Mouse (Mus musculus): ENCODE measurements at regions not wholly inside any gene's neighbourhood (a gene's known extent, or its start where the extent isn't known, plus 50 kb on each side); places are given as distances from the start of the nearest gene placed in this dataset.
"Not testable (repeated sequence)": the region's sequence is repeated elsewhere in the genome, so short reads cannot be mapped to it uniquely, and the experiment has no call there.

DNA sequence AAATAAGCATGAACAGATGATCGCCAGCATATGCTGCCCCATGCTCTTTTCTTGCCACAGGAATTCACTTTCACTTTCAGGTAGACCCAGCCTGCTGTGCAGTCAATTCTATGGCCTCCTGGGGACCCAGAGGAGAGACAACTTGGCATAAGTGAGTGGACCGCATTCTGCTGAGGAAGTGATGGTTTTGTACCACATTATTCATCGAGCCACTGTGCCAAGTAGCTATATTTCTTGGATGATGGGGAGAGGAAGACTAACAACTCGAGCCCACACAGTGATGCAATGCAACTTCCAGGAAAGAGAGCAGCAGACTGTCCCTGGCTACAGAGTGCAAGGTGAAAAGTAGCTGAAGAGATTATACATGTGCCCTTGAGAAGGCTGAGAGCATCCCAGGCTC is 515.8 kb upstream of the Kif18a start:
- no peak for DNase-seq

DNA sequence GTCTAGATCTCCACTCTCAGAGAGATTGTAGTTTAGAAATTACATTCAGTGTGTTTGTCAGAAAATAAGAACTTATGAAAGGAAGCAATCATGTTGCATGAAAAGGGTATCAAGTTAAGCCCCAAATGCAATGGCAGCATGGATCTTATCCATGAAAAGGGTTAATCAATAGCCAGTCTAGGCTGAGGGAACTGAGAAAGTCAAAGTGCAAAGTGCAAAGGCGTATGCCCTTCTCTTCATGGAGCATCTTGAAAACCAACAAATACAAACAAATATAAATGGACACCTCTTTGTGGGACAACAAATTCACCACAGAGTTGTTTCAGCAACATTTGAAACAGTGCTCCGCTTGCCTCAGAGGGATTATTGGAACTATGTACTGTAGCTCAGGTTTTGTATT is 514.1 kb upstream of the Kif18a start:
- no peak for DNase-seq

- no peak for DNase-seq
Observed at GRCm38 (mm10) chr2:108770383-108770782, 510.2 kb upstream of the Kif18a start.

DNA sequence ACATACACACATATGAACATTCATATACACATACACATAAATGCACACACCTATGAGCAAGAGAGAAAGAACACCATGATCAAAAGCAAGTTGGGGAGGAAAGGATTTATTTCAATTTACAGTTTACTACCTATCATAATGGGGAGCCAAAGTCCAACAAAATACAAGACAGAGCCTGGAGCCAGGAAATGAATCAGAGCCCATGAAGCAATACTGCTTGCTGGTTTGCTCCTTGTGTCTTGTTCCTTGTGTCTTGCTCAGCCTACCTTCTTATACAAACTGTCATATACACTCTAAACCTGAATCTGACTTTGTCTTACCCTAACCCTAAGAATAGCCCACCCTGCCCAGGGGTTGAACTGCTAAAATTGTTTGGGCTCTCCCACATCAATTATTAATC is 497.1 kb upstream of the Kif18a start:
- no peak for DNase-seq

DNA sequence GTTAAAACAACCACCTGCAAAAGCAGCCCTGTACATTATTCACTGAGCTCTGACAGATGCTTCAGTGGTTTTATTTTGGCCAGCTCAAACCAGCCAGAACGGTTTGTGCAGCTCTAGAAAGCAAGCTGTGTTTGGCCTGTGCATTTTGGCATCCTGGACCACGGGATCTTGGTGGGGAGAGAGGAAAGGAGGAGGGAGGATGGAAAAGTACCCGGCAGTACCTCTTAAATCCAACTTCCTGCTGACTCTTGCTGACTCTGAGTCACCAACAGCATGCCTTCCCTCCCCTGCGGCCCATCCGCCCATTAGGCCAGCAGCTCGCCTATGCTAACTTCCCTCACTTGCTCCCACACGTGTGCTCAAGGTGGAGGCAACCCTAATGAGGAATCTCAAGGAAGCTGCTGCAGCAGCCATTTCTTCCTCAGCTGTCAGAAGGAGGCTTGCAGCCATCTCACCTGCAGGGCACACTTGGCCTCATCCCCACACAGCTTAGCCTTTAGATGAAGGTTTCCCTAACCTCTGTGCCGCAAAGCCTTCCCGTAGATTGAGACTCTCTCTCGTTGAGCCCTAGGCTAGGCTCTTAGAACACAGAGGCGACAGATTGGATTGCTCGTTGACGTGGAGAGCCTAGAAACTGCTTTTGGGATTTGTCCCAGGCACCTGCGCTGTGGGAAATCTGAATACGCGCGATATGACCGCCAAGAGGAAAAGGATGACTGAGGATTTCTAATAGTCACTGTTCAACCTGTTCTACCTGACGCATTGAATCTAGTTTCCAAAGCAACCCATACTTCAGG is 495.2 kb upstream of the Kif18a start:
- DNase-seq = no peak

DNA sequence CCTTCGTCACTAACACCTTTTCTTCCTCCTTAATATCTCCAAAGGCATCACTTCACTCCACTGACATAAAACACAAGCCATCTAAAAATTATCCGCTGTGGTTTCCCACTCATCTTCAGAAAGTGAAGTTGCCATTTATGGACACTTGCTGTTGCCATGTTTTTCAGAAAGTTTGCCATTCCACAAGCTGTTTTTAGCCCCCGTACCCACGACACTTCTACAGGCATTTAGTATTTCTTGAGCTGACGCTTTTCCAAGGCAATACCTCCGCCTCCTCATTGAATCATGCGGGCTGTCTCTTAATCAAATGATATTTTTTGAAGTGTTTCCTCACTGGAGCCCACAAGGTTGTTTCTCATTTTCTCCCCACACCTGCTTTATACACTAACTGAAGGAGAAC is 491.4 kb upstream of the Kif18a start:
- DNase-seq = no peak

- DNase-seq = no peak
Observed at GRCm38 (mm10) chr2:108795145-108795544, 485.4 kb upstream of the Kif18a start.

DNA sequence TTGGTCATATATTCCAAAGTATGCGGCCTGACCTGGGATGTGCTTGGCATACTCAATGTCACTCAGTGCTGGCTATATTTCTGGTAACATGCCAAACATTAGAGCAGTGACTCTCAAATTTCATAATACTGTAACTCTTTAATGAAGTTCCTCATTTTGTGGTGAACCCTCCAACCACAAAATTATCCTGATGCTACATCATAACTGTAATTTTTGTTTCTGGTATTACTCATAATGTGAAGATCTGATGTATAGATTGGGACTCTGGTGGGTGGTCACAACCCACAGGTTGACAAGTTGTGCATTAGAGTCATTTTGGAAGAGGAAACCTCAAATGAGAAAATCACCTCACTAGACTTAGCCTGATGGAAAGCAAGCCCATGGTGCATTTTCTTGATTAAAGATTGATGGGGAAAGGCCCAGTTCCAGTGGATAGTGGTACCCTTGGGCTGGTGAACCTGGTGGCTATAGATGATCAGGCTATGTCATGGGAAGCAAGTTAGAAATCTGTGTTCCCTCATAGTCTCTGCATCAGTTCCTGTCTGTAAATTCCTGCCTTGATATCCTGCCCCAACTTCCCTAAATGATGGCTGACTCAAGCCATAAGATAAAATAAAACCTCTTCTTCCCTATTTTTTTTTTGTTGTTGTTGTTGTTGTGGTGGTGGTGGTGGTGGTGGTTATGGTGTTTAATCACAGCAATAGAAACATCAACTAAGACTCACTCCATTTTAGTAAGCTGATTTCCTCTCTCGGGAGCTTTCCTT is 483.5 kb upstream of the Kif18a start:
- no peak for DNase-seq

DNA sequence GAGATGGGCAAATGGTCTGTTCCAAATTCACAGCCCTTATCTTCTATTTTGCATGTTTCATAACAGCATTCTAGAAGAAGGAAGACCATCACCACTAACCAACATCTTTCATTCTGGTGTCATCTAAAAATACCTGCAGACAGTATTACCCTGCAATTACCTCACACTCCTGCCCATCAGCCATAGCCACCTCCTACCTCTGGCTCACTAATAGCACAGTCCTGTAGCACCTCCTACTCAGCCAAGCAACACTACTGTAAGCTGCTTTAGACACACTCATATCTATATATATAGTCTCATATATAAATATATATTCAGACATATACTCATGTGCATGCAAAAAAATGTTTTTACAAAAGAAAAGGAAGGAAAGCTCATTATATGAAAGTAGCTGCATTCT is 468.2 kb upstream of the Kif18a start:
- DNase-seq = no peak

DNA sequence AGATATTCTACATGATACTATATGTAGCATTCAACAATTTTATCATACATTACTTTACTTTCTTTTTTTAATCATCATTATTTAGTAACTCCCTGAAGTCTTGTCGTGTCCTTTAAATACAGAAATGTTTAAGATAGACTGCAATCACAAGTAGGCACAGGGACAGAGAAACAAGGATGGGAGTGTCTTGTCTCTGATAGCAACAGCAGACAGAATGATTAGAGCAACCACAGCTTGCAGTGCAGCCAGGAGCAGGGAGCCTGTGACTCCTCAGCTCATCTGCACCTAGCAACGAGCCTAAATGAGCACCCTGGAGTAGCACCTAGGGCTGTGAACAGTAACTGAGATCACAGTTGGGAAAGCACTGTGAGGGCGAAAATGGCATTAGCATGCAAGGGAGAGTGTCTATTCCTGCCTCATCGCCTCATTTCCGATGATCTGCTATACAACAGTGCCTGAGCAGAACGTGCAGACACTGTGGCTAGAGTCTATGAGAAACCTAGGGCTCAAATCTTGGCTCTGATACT is 467.4 kb upstream of the Kif18a start:
- DNase-seq = no peak

GRCm38 (mm10) chr2:108816579-108816978 is 464.0 kb upstream of the Kif18a start:
- no peak for DNase-seq

- no peak for DNase-seq
Observed at GRCm38 (mm10) chr2:108824025-108824424, 456.5 kb upstream of the Kif18a start.

DNA sequence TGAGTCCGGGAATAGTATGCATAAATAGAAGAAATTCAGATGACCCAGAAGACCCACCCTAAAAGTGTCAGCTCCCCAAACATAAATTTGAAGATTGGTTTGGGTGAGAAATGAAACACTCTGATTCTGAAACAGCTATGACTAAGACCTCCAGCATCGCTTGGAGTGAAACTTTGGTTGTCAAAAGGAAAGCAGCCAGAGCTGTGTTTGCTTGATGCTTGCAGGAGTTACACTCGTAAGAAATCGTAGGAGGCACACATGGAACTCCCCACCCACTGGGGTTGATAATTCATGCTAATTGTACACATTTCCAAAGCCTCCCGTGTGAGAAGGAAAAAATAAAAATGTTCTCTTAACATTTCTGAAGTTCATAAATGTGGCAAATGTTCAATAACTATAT is 454.6 kb upstream of the Kif18a start:
- no peak for DNase-seq

- DNase-seq = no peak
Observed at GRCm38 (mm10) chr2:108827106-108827838, 453.3 kb upstream of the Kif18a start.

- DNase-seq = no peak
Observed at GRCm38 (mm10) chr2:108827974-108828700, 452.4 kb upstream of the Kif18a start.

DNA sequence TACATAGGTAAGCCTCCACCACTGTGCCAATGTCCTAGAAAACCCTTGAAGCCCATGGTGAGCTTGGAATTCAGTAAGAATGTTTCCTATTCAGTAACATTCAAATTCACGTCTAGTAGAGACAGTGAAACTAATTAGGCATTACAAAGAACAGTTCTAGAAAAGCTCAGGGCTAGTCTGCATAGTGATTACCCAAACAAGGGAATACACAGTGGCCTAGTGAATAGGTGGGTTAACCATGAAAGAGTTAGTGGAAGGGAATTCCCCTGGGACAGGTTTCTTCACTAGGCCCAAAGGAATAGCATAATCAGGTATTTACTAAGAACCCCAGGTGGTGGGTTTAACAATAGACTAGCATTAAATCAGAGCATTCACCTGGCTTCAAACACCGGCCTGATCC is 436.7 kb upstream of the Kif18a start:
- not testable (repeated sequence) for DNase-seq

GRCm38 (mm10) chr2:108848051-108848450 is 432.5 kb upstream of the Kif18a start:
- DNase-seq = no peak

GRCm38 (mm10) chr2:108854399-108854798 is 426.1 kb upstream of the Kif18a start:
- no peak for DNase-seq

GRCm38 (mm10) chr2:108877141-108877540 is 403.4 kb upstream of the Kif18a start:
- no peak for DNase-seq

DNA sequence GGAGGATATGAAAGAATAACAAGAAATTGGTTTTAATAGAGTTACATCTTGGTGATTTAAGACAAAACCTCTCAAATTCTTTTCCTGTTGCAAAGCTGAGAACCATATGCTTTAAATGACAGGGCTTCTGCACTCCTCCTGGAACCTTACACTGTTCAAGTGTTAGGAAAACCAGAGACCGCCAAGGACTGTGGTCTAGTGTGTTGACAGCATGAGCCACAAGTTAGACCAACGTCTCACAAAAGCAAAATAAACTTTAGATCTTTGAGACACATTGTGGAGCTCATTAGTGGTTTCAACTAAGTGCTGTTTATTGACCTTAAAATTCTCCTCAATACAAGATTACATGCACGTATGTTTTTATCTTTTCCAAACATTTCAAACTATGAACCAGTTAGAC is 402.9 kb upstream of the Kif18a start:
- DNase-seq = no peak

- DNase-seq = no peak
Observed at GRCm38 (mm10) chr2:108904121-108904733, 376.3 kb upstream of the Kif18a start.

- no peak for DNase-seq
Observed at GRCm38 (mm10) chr2:108913555-108913954, 367.0 kb upstream of the Kif18a start.
